Mouse (Mus musculus) large intestine, adult 2 months (tissue): Measurements from ENCODE around the gene Gm21992. TPM values are rescaled to one million over a fixed set of nuclear protein-coding genes. Genes with fewer than 3 reads are reported as not detected.

Experiments
- DNase-seq: peaks from one replicate; pipeline ENCODE4 v3.0.0-alpha.2; 2012; ENCODE audit warnings: low read depth, low spot score
- WGBS: fragments of 180-500 bp; shearing (Covaris S2); methylation state at CpG from one replicate; pipeline ENCODE4 v1.1.7; 2018; 5-methylcytosine and 5-hydroxymethylcytosine counted together
- polyA plus RNA-seq: library from polyadenylated mRNA; depleted of rRNA; stranded (reverse); fragments of >200 nt; gene quantifications from 2 replicates; pipeline ENCODE4 v1.2.3, GENCODE M21; 2012; rRNA removed

Gm21992 gene
- polyA plus RNA-seq: 18.5 and 22.6 TPM in 2 replicates

GRCm38 (mm10) chr19:4811063-4811908 lies at the start of gene Gm21992, which contains the start of gene Rbm14:
Gene Gm21992, minus strand, starts transcription at chr19:4811612.
Gene Rbm14, minus strand, starts transcription at chr19:4811634.
- WGBS: under 1% methylated on average over 83 of the region's 83 CpGs
- peak; percentile 98 for DNase-seq

GRCm38 (mm10) chr19:4859081-4859480 lies 47.7 kb upstream of the Gm21992 start:
- DNase-seq: no peak
- WGBS: 62% methylated on average over 6 of the region's 6 CpGs

GRCm38 (mm10) chr19:4855951-4856350 lies 44.5 kb upstream of the Gm21992 start:
- WGBS: 81% methylated on average over 4 of the region's 4 CpGs
- DNase-seq: no peak

- WGBS: 8% methylated on average over 14 of the region's 14 CpGs
- DNase-seq: no peak
Measured at GRCm38 (mm10) chr19:4855470-4855820, 44.0 kb upstream of the Gm21992 start.

GRCm38 (mm10) chr19:4854552-4855469 lies 43.4 kb upstream of the Gm21992 start, which contains the start of gene Ctsf:
Gene Ctsf, plus strand, starts transcription at chr19:4855130.
- no peak for DNase-seq
- 2% methylated on average over 45 of the region's 45 CpGs for WGBS

- WGBS: 50% methylated on average over 5 of the region's 5 CpGs
- no peak for DNase-seq
Measured at GRCm38 (mm10) chr19:4850281-4850680, 38.9 kb upstream of the Gm21992 start.

GRCm38 (mm10) chr19:4849800-4850199 lies 38.4 kb upstream of the Gm21992 start:
- WGBS: 53% methylated on average over 4 of the region's 4 CpGs
- DNase-seq: no peak

GRCm38 (mm10) chr19:4847490-4847889 lies 36.1 kb upstream of the Gm21992 start:
- no peak for DNase-seq
- WGBS: 18% methylated on average over 7 of the region's 7 CpGs

- 67% methylated on average over 2 of the region's 2 CpGs for WGBS
- DNase-seq: no peak
Measured at GRCm38 (mm10) chr19:4845846-4846245, 34.4 kb upstream of the Gm21992 start.

- no peak for DNase-seq
- WGBS: 47% methylated on average over 2 of the region's 2 CpGs
Measured at GRCm38 (mm10) chr19:4842611-4843010, 31.2 kb upstream of the Gm21992 start.

GRCm38 (mm10) chr19:4840848-4841247 lies 29.4 kb upstream of the Gm21992 start:
- DNase-seq: no peak
- WGBS: 77% methylated on average over 9 of the region's 9 CpGs

- WGBS: under 1% methylated on average over 25 of the region's 25 CpGs
- DNase-seq: peak; percentile 90
Measured at GRCm38 (mm10) chr19:4839149-4839548, 27.7 kb upstream of the Gm21992 start, which contains the start of the genes Ccs and Ccdc87. Gene Ccs, minus strand, starts transcription at chr19:4839332. Gene Ccdc87, plus strand, starts transcription at chr19:4839366.

GRCm38 (mm10) chr19:4838526-4839140 lies 27.2 kb upstream of the Gm21992 start:
- no peak for DNase-seq
- WGBS: 12% methylated on average over 10 of the region's 10 CpGs

- no peak for DNase-seq
- whole genome bisulfite sequencing: 94% methylated on average over 6 of the region's 6 CpGs
Measured at GRCm38 (mm10) chr19:4837049-4837448, 25.6 kb upstream of the Gm21992 start.

GRCm38 (mm10) chr19:4836096-4836495 lies 24.7 kb upstream of the Gm21992 start:
- 33% methylated on average over 2 of the region's 2 CpGs for WGBS
- no peak for DNase-seq

- DNase-seq: no peak
- WGBS: 82% methylated on average over 8 of the region's 8 CpGs
Measured at GRCm38 (mm10) chr19:4833977-4834376, 22.6 kb upstream of the Gm21992 start.

GRCm38 (mm10) chr19:4829156-4829555 lies 17.7 kb upstream of the Gm21992 start:
- DNase-seq: no peak

GRCm38 (mm10) chr19:4828444-4829114 lies 17.2 kb upstream of the Gm21992 start:
- no peak for DNase-seq
- 35% methylated on average over 16 of the region's 16 CpGs for WGBS

More at GRCm38 (mm10) chr19:4829156-4829555, 17.7 kb upstream of the Gm21992 start:
- 21% methylated on average over 7 of the region's 7 CpGs for WGBS

GRCm38 (mm10) chr19:4820678-4821303 lies 9.4 kb upstream of the Gm21992 start:
- DNase-seq: peak; percentile 93
- WGBS: 18% methylated on average over 5 of the region's 5 CpGs
